Mouse (Mus musculus) heart, postnatal 25 days (tissue): ENCODE results near the gene Zfp710. TPM values are rescaled to one million over a fixed set of nuclear protein-coding genes. Genes with fewer than 3 reads are reported as not detected.

Source experiments
- DNase-seq: peaks from one replicate; pipeline ENCODE4 v3.0.0; 2022; ENCODE audit warnings: low spot score
- intact Hi-C: fragments of 180-260 bp; cut with DNase I; formaldehyde crosslinking; loops from one replicate; pipeline ENCODE4 v1.15.1; 2025
- total RNA-seq, 2 experiments: library from RNA; stranded (reverse); gene quantifications; 2 replicates each; pipeline ENCODE4 v1.2.3; 2021

The Zfp710 gene
- total RNA-seq, 2 experiments from 2014 or later, result 27.7 to 29.9 TPM

GRCm38 (mm10) chr7:80071209-80071608 is 46.6 kb downstream of the Zfp710 start:
- no peak for DNase-seq
- intact Hi-C loops, result no loop called here

DNA sequence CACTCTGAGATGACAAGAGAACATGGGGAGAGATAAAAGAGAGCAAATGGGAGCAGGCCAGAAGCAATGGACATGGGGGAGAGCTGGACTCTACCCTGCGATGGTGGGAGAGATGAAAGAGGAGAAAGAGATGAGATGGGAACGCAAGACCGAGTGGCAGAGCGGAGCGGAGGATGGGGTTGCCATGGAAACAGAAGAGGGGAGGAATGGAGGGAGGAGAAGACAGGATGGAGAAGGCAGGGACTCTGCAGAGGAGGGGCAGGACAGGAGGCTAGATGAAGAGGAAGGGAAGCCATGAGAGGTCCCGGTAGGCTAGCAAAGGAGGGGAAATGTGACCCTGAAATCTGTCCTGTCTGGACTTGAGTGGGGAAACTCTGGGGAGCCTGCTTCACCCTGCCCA is 47.7 kb downstream of the Zfp710 start:
- intact Hi-C loops, result no loop called here
- DNase-seq, result no peak

DNA sequence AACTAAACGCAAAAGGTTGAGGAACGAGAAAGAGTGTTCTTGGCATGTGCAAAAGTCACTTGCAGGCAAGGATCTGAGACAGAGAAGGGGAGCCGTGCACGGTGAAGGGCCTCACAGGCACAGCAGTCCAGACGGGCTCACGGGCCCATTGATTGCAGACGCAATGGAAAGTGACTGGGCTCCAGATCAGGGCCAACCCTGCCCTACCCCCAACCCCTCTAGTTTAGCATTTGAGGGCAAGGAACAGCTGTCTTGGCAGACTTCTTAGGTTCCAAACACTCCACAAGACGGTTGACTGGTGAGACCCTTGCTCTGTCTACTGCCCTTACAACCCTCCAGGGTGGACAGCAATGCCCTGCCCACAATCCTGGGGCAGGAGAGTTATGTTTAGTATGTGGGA is 48.9 kb downstream of the Zfp710 start:
- no peak for DNase-seq
- intact Hi-C loops, result no loop called here

GRCm38 (mm10) chr7:80074921-80075441 is 50.4 kb downstream of the Zfp710 start:
- intact Hi-C loops, result loop anchor here (2.0 kb wide), 1 partner anchor 14 kb away; no protein-coding TSS in a partner anchor
- no peak for DNase-seq

DNA sequence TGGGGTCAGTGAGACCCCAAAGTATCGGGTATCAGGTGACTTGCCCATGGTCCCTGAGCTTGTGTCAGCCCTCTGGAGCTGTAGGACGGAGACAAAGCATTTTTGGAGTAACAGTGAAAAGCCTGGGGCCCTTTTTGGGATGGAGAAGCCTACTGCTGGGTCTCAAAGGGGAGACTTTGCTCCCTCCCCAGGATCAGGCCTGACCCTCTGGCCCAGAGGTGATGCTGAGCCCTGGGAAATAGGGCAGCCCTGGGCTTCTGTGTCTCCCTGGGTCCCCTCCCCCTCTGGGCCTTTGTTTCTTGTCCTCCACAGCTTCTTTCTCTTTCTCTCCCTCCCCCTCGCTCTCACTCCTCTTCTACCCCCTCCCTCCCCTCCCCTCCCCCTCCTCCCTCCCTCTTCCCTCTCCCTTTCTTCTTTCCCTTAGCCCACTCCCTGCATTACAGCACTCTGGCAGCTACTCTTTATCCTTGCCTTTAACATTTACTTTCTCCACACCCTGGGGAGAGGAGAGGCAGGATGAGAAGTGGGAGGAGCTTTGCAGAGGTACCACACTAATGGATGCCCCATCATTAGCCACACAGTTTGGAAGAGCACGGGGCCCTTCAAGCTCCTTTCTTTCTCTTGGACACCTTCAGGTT is 51.5 kb downstream of the Zfp710 start:
- intact Hi-C loops, result loop anchor here (2.0 kb wide), 1 partner anchor 15 kb away; no protein-coding TSS in a partner anchor
- DNase-seq, result no peak

DNA sequence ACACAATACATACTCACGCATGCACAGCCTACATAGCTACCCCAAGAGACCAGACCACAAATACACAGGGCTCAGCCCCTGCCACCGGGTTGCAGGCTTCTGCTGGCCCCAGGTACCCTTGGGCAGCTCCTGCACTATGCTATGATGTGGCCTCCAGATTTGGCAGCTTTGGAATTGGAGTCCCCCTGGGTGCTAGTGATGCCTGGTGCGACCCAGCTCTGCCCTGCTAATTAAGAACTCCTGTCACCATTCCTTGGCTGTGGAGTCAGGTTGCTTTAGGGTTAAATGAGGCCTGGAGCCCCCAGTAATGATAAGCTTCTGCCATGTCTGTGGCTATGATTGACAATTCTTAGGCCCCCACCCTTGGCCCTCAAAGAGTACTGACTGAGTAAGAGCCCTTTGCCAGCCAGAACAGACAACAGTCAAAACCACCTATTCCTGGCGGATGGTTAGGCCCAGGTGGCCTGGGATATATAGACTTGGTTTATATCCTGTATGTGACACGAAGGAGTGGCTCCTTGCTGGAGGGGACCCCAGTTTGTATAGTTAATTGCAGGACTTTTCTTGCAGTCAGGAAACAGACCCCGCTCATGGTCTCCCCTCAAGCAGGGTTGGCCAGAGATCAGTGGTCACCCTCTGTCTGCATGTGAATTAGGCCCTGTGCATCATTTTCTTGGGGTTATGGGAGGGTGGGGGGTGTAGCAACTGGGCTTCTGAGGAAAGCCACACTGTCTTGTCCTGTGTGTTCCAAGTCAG is 52.5 kb downstream of the Zfp710 start:
- no peak for DNase-seq
- intact Hi-C loops, result no loop called here

- intact Hi-C loops, result loop anchor here (2.0 kb wide), 1 partner anchor 53 kb away; the partner anchor contains the start of gene Zfp710
- no peak for DNase-seq
These were observed 53.2 kb downstream of the Zfp710 start for GRCm38 (mm10) chr7:80077801-80078200.

DNA sequence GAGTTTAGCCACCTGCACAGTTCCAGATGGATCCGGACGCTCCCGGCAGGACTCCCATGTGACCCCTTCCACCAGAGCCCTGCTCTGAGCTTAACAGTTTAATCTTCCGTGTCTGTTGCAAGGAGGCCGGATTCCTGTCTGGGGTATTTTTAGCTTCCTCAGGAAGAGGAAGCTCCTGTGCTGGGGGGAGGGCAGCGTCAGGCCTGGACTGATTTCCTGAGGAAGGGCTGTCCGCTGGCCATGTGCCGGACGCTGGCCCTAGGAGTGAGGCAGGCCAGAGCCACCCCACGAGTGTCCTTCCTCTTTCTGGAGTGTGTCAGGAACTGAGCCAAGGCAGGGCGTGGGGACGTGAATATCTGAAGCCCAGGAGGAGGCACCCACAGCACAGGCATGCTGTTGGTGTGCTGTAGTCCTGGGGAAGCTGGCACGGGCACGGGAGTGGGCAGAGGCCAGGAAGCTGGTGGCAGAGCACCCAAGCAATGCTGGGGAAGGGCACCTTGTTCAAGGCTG is 54.2 kb downstream of the Zfp710 start:
- intact Hi-C loops, result loop anchor here (2.0 kb wide), 1 partner anchor 54 kb away; the partner anchor contains the start of gene Zfp710

GRCm38 (mm10) chr7:80081586-80082554 is 57.3 kb downstream of the Zfp710 start:
- intact Hi-C loops, result no loop called here
- no peak for DNase-seq

More for the DNA sequence above, 54.2 kb downstream of the Zfp710 start:
- DNase-seq, result peak; percentile 92

- DNase-seq, result no peak
- intact Hi-C loops, result no loop called here
These were observed 59.9 kb downstream of the Zfp710 start for GRCm38 (mm10) chr7:80084484-80084931.

GRCm38 (mm10) chr7:80085970-80086715 is 61.5 kb downstream of the Zfp710 start:
- no peak for DNase-seq
- intact Hi-C loops, result no loop called here

DNA sequence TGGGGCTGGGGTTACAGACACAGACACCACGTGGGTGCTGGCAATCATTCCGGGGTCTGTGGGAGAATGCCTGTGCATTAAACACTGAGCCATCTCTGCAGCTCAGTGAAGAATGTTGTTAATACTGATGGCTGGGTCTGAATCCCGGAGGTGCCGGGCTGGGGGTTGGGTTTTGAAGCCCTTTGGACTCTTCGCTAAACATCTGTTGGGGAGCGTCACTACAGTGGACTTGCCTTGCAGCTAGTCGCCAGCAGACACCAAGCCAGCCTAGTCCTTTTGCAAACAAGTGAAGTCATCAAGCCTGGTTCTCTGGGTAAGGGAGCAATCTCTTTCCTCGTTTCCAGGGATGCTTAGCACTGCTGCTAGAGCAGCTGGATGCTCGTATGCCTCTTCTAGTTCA is 63.6 kb downstream of the Zfp710 start:
- intact Hi-C loops, result no loop called here
- no peak for DNase-seq

DNA sequence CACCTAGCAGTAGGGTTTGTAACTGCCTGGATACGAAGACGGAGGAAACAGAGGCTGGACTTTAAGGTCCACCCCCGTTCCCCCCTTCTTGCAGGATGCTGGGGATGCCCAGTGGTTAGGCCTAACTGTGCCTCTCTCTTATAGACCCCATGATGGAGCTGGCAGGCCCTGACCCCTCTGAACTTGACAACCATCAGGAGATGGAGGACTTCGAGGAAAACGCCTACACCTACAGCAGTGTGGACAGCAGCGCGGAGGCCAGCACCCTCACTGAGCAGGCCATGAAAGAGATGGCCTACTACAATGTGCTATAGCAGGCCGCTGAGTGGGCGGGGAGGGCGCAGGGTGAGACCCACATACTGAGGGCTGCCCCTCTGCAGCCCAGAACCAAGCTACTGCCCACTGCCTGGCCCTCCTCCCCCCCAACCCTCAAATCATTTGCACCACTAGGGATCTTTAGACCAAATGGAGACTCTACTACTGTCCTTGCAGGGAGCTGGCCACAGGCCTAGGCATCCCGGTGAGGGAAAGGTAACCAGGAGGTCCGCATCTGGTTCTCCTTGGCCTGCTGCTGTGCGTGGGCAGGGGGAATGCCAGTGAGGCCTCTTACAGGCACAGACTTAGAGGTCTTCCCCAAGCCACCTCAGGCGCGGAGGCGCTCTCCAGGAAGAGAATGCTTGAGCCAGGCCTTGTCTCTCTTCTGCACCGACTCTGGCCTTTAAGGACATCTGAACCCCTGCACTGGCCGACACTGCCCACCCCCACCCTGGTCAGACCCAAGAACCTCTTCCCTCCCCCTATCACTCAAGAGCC is 65.8 kb downstream of the Zfp710 start:
- intact Hi-C loops, result loop anchor here (5.0 to 10.0 kb wide), 2 partner anchors 153 to 296 kb away; partner anchors contain the start of genes Arpin and Mesp1
- DNase-seq, result no peak

DNA sequence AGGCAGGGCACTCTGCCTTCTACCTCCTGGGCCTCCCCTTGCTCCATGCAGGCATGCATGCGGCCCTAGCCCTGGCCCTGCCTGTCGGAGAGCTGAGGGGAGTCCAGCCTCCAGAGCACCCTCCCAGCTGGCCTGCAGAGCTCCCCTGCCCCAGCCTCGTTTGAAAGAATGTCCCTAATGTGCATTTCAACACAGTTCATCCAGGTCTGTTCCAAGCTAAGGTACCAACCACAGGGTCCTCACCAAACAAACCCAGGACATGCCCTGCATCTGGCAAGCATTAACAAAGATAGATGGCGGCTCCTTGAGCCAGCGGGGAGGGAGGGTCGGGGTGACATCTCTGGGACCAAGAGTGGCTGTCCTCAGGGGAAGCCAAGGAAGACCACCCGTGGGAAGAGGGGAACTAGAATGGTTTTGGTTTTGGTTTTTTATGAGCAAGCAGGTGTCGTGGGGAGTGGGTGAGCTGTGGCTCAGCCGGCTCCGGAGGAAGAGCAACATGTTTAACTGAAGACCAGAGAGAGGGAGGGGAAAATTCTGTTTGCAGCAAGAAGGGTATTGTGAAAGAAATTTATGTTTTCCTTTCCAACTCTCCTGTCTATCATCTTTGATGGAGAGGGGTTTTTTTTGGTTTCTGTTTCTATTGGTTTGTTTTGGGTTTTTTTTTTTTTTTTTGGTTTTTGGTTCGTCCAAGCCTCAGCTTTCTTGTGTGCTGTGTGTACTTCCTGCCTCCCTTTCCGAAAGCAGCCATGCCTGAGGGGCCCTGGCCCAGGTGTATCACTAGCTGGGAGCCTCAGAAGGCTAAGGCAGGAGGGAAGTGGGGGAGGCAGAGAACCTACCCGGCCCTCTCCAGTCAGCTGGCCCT is 66.6 kb downstream of the Zfp710 start:
- intact Hi-C loops, result loop anchor here (5.0 to 10.0 kb wide), 2 partner anchors 154 to 296 kb away; partner anchors contain the start of genes Arpin and Mesp1
- DNase-seq, result no peak

DNA sequence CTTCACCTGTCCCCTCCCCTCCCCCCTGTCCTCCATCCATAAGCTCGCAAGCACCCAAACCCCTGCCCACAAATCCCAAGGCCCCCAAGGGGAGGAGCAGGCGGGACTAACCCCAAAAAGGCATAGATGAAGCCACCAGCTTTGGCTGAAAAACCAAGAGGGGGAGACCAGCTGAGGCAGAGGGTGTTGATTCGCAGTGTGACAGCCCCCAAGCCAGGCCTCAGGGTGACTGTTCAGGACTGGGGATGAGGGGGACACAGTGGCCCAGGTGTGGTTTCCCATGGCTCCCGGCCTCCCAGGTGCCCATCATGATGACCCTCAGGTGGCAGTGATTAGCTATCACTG is 67.2 kb downstream of the Zfp710 start:
- DNase-seq, result no peak
- intact Hi-C loops, result loop anchor here (5.0 to 10.0 kb wide), 2 partner anchors 155 to 297 kb away; partner anchors contain the start of genes Arpin and Mesp1

DNA sequence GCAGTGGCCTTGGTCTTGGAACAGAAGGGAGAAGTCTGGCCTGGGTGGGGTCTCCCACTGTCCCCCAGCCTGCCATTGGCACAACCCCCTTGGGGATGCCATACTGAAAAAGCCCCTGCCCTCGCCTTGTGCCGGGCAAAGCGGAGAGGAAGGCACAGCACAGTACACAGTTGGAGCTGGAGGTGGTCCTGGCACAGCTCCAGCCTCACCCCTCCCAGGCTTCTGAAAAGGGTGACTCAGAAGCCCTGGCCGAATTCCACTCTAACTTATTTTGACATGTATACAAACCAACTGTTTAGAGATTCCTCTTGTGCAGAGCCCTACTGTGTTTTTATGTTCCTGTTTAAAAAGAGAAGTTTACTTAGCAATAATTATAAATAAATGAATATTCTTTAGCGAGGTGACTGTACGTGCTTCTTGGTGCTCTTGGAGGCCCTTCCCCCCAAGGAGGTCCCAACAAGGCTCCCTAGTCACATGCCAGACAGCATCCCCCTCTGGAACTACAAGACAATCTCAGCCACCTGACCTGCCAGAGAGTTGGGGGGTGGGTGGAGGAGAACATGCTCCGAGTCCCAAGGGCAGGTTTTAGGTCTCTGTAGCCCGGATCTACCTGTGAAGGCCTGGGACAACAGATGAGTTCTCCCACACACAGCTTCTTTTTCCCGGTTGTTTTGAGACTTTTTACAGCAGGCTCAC is 67.9 kb downstream of the Zfp710 start:
- intact Hi-C loops, result loop anchor here (5.0 to 10.0 kb wide), 2 partner anchors 155 to 298 kb away; partner anchors contain the start of genes Arpin and Mesp1
- no peak for DNase-seq
